Mouse (Mus musculus): Measurements from ENCODE around the gene Cln3.

DNA sequence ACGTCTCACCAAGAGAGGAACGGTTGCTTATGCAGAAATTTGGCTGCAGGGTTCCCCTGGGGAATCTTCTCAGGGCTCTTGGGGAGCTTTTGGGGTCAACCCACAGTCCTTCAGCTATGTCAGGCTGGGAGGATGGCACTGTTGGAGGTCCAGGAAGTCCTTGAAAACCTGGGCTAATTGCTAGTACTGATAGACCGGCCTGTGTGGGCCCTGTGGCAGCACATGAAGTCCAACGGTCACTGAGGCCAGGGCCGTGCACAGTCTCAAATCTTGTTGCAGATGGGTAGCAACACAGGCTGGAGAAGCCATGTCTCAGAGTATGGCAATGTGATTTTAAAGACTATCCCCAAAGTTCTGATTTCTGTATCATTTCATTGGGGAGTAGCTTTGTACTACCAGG lies 22.2 kb upstream of the Cln3 start:
- TF ChIP-seq CTCF (IDR thresholded peaks at IDR 0.05; ENCODE audit: control insufficient read depth, insufficient read depth, low read length) (no peak), POLR2A (IDR thresholded peaks at IDR 0.05; ENCODE audit: borderline replicate concordance, control insufficient read depth, low read depth, low read length) (no peak)
